Mouse (Mus musculus) heart, adult 2 months (tissue): Measurements from ENCODE around the gene Ncor2.

ENCODE experiments used
- CTCF ChIP-seq: fragments of 200-600 bp; IDR thresholded peaks from 2 replicates; pipeline ENCODE4 v1.8.1; 2022; ENCODE audit warnings: antibody characterized with exemption, mild to moderate bottlenecking, moderate library complexity
- EP300 ChIP-seq: fragments of 200-500 bp; IDR thresholded peaks from 2 replicates; pipeline ENCODE4 v1.6.1; 2011; ENCODE audit warnings: low read depth, low read length, control low read depth; ENCODE audit not compliant: insufficient read depth
- POLR2A ChIP-seq: fragments of 200-500 bp; IDR thresholded peaks from 2 replicates; pipeline ENCODE4 v1.6.1; 2011; ENCODE audit warnings: mild to moderate bottlenecking, low read depth, low read length, control low read depth; ENCODE audit not compliant: insufficient read depth

DNA sequence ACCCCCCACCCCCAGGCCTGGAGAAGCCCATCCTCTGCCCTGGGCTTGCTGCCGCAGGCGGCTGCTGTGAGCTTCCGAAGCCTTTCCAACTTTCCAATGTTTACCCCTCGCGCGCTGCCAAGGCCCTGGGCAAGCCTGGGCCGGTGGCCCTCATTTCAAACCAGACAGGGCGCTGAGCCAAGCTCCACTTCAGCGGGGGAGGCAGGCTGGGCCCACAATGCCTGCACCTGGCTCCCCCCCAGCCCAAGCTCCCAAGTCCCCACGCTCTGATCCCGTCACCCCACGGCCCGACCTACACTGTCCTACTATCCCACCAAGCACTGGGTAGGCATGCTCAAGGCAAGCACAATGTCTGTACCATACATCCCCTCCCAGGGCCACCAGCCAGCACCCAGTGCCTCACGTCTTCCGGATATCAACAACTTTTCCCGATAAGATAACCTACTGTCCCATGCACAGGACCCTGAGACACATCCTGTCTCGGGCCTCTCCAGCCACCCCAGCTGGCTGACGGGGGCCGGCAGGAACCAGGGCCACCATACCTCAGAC, 38.8 kb downstream of the Ncor2 start:
- no peak for TF ChIP-seq CTCF
- no peak for TF ChIP-seq POLR2A
- 0 out of 2 replicates have a peak, but pooled peaks have one; percentile 5 for TF ChIP-seq EP300
